Mouse (Mus musculus) fibroblast of lung, adult 2 months (primary cell): ENCODE results near the gene 2210407C18Rik.

ENCODE experiments used
- DNase-seq: peaks from one replicate; pipeline ENCODE4 v3.0.0-alpha.2; 2011; ENCODE audit warnings: low read depth

Gene 2210407C18Rik

DNA sequence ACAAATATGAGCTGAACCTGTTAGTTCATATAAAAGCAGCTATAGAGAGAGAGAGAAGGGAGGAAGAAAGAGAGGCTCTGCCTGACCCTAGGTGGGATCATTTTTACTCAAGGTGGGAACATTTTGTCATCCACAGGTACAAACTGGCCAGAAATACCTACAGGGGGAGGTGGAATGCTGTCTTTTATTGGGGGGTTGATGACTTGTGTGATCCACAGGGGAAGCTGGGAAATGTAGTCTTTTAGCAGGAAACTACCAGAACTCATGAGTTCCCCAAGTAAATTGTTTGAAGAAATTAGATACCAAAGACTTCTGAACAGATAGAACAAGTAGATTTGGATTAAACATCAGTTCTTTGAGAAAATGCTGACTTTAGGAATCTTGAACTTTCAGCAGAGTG lies 13.8 kb downstream of the 2210407C18Rik start:
- DNase-seq = no peak

DNA sequence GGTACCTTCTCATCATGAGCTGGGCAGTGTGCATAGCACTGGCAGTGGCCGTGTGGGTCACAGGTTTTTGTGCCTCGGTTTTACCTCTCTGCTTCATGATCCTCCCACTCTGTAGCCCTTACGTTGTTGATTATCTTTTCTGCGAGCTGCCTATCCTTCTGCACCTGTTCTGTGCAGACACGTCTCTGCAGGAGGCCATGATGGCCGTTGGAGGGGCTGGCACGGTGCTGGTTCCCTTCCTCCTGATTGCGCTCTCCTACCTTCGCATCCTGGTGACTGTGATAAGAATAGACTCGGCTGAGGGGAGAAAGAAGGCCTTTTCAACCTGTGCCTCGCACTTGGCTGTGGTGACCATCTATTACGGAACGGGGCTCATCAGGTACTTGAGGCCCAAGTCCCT lies 18.0 kb downstream of the 2210407C18Rik start:
- no peak for DNase-seq

GRCm38 (mm10) chr11:58594814-58595213 lies 21.1 kb downstream of the 2210407C18Rik start, which contains the start of gene Olfr324:
Gene Olfr324, plus strand, starts transcription at chr11:58595114.
- DNase-seq = no peak

- DNase-seq = no peak
Observed at GRCm38 (mm10) chr11:58588620-58589250, 27.1 kb downstream of the 2210407C18Rik start.

- no peak for DNase-seq
Observed at GRCm38 (mm10) chr11:58587898-58588348, 28.0 kb downstream of the 2210407C18Rik start.

DNA sequence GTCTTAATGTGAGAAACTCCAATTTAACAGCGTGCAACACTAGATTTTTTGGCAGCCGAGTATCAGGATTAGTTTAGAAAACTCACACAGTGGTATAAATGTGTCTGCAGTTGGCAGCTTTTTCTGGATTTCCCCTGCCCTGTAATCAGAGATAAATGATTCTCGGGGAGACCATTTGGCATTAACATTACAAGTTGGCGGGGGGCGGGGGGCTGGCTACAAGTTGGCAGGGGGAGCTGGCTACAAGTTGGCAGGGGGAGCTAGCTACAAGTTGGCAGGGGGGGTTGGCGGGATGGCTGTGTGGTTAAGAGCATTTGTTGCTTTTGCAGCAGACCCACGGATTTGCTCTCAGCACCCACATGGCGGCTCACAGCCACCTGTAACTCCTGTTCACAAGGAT lies 37.2 kb downstream of the 2210407C18Rik start:
- DNase-seq = no peak

- DNase-seq = no peak
Observed at GRCm38 (mm10) chr11:58577430-58577829, 38.4 kb downstream of the 2210407C18Rik start, which contains the start of gene Olfr325. Gene Olfr325, plus strand, starts transcription at chr11:58577730.

GRCm38 (mm10) chr11:58570405-58570804 lies 45.5 kb downstream of the 2210407C18Rik start, which contains the start of gene Olfr224:
Gene Olfr224, minus strand, starts transcription at chr11:58570553.
- DNase-seq = no peak
